Mouse (Mus musculus) C2C12 (cell line): ENCODE measurements around the gene Fam169a.

Experiments
- CTCF ChIP-seq: IDR thresholded peaks from one replicate; pipeline ENCODE4 v1.5.1; 2011; ENCODE audit not compliant: control insufficient read depth, insufficient read depth, insufficient read length
- MAX ChIP-seq: IDR thresholded peaks from one replicate; pipeline ENCODE4 v1.6.1; 2011; ENCODE audit warnings: mild to moderate bottlenecking, control low read depth
- MYOG ChIP-seq: IDR thresholded peaks from one replicate; pipeline ENCODE4 v1.6.1; 2011; ENCODE audit not compliant: control insufficient read depth, insufficient read length; ENCODE audit errors: extremely low read depth
- USF1 ChIP-seq: IDR thresholded peaks from one replicate; pipeline ENCODE4 v1.6.1; 2011; ENCODE audit warnings: low read depth, mild to moderate bottlenecking, control low read depth, moderate library complexity

- TF ChIP-seq CTCF (no peak), USF1 (no peak), MYOG (no peak), MAX (no peak)
Observed at GRCm38 (mm10) chr13:97034262-97034661, 32.8 kb upstream of the Fam169a start, which contains the start of gene 1700029F12Rik.
